ENCODE assay signal across 8 mouse cellular contexts in genomic region chr1:171345225-171346094, GRCm38 (mm10). TPM values are rescaled to one million over a fixed set of nuclear protein-coding genes. Genes with fewer than 3 reads are reported as not detected.
A peak's percentile ranks its signal among the peaks of the same experiment; 100 is the strongest.
DNase-seq lines count a peak whose midpoint lies in the region; ATAC-seq lines count a peak whose summit lies in the region.

Gene Nit1, minus strand, starts transcription at chr1:171345646.
Gene Pfdn2, plus strand, starts transcription at chr1:171345670.

- H3K36me3 ChIP-seq in hindbrain, embryonic 14.5 days (replicated peaks; ENCODE audit: control insufficient read depth, insufficient read depth): peaks cover 33% of the 10 kb centered on the region

- H3K27ac ChIP-seq in hindbrain, embryonic 14.5 days: peak within 1 kb of the TSS; percentile 72

- peaks cover 24% of the 10 kb centered on the region for H3K4me1 ChIP-seq in hindbrain, embryonic 14.5 days (replicated peaks; ENCODE audit: control insufficient read depth, insufficient read depth, low read length)

- peaks cover 6% of the 10 kb centered on the region; the same call in 1 of the 2 replicates for H3K9me3 ChIP-seq in hindbrain, embryonic 14.5 days (ENCODE audit: control insufficient read depth, low read length)

- peak within 1 kb of the TSS; percentile 92 for H3K4me3 ChIP-seq in hindbrain, embryonic 14.5 days (replicated peaks; ENCODE audit: low read length)

- no peaks in the 10 kb centered on the region for H3K27me3 ChIP-seq in hindbrain, embryonic 14.5 days (ENCODE audit: control insufficient read depth, insufficient read depth, low read length)

- 1% methylated on average over 53 of the region's 53 CpGs for WGBS in hindbrain, embryonic 14.5 days

- DNase-seq in WW6 (ENCODE audit: low read depth, low spot score): peak; percentile 80
- peak; percentile 90 to 93 for DNase-seq in cerebellum, postnatal 36 days
- peak; percentile 89 to 91 for DNase-seq in frontal cortex, postnatal 36 days (ENCODE audit: low spot score in 2 of 2)
- peak; percentile 96 for DNase-seq in hindbrain, embryonic 14.5 days (ENCODE audit: low spot score)
- peak; percentile 92 for DNase-seq in layer of hippocampus, postnatal 36 days
- DNase-seq in lung, postnatal 36 days: peak; percentile 94
- peak; percentile 92 for DNase-seq in retina, embryonic 14.5 days (ENCODE audit: low spot score)
- peak; percentile 86 to 90 for DNase-seq in thymus, postnatal 36 days

- peak within 1 kb of the TSS; percentile 90 for H3K4me2 ChIP-seq in hindbrain, embryonic 14.5 days (replicated peaks)

- ATAC-seq in hindbrain, embryonic 14.5 days (ENCODE audit: low FRiP score): peak; percentile 95

- peak within 1 kb of the TSS; percentile 83 for H3K9ac ChIP-seq in hindbrain, embryonic 14.5 days

RNA-seq across cellular contexts. Expression of gene Nit1, which starts in this region (rescaled TPM):
- polyA plus RNA-seq in hindbrain, embryonic 14.5 days (2014; fragmentation: Nextera tagmentation; extraction: Ambion mirVana): 36.6 and 37.8 TPM in 2 replicates
- 10 to 100 TPM; 45.9 to 49.5 TPM for total RNA-seq in layer of hippocampus, postnatal 36 days (2021)

RNA-seq across cellular contexts. Expression of gene Pfdn2, which starts in this region (rescaled TPM):
- polyA plus RNA-seq in hindbrain, embryonic 14.5 days (2014; fragmentation: Nextera tagmentation; extraction: Ambion mirVana): 60.3 and 66.1 TPM in 2 replicates
- total RNA-seq in layer of hippocampus, postnatal 36 days (2021): 100 to 1,000 TPM; 160 to 166 TPM

Comparison
In these comparisons a context has a peak if more than half of its experiments do, and no peak if none do; other contexts are left out.
1. Peak in every context shown above with its lines: DNase-seq, ATAC-seq, H3K4me3 ChIP-seq and H3K27ac ChIP-seq.